Mouse (Mus musculus) liver, embryonic 14.5 days (tissue): ENCODE results near the gene B3gnt2.

Experiments
- CTCF ChIP-seq: IDR thresholded peaks from 2 replicates; pipeline ENCODE4 v1.5.1; 2016; ENCODE audit warnings: antibody characterized with exemption, low read depth, control low read depth
- EP300 ChIP-seq: IDR thresholded peaks from 2 replicates; pipeline ENCODE4 v1.6.1; 2016; ENCODE audit warnings: antibody characterized with exemption, low read depth

DNA sequence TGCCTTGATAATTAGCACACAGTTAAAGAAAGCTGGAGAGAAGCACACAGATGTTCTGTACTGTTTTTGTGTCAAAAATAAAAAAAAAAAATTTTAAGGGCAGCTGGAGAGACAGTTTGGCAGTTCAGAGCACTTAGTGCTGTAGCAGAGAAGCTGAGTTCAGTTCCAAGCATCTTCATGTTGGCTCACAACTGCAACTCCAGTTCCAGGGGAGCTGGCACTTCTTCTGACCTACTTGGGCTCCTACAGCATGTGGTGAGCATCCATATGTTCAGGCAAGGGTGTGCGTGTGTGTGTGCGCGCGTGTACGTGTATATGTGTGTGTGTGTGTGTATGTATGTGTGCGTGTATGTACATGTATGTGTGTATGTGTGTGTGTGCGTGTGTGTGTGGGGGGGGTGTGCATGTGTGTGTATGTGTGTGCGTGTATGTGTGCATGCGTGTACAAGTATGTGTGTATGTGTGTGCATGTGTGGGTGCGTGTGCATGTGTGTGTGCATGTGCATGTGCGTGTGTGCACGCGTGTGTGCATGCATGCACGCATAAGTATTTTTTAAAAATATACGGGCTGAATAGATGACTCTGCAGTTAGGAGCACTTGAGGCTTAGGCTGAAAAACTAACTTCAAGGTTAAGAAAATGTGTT lies 31.7 kb downstream of the B3gnt2 start:
- TF ChIP-seq CTCF, result no peak
- TF ChIP-seq EP300, result no peak
